Mouse (Mus musculus): ENCODE results near the gene Slc25a27. TPM values are rescaled to one million over a fixed set of nuclear protein-coding genes. Genes with fewer than 3 reads are reported as not detected.
A peak's percentile ranks its signal among the peaks of the same experiment; 100 is the strongest.

Slc25a27 gene
- polyA plus RNA-seq, 1 experiment from 2014 or later = 10.4 TPM

DNA sequence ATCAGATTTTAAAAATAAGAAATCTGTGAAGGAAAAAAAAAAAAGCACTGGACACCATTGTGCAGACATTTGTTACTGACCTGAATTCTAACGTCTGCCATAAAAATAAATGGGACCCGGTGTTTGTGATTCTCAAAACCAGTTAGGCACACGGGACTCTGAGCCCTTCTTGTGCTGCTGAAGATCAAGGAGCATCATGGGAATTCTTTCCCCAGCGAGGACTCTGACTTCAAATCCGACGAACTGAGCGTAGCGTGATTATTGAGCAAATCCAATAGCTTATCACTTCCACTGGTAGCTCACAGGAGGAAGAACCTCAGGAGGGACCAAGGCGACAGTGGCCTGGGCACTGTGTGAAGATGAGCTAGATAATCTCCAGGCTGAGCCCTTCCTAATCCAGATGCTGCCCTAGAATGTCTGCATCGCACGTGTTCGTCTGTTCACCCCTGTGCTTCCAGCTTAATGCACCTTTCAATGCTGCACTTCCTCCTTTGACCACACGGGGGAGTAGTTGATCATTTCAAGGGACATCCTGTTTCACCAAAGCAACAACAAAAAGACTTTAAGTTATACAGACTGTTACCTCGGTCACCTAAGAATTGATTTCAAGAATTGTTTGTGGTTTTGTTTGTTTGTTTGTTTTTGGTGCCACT, 32.1 kb upstream of the Slc25a27 start:
- no peak overlapping the region for H3K4me2 ChIP-seq (ENCODE audit: low read depth, low read length)
- no peak overlapping the region for H3K27ac ChIP-seq (ENCODE audit: low read length)
- no peaks in the 10 kb centered on the region for H3K36me3 ChIP-seq (ENCODE audit: control insufficient read depth, insufficient read depth, low read length)
- no peak overlapping the region for H3K9ac ChIP-seq (ENCODE audit: low read depth, low read length)
- 37% methylated on average over 14 of the region's 14 CpGs for WGBS
- H3K9me3 ChIP-seq (ENCODE audit: control insufficient read depth, low read length) = no peaks in the 10 kb centered on the region
- H3K4me1 ChIP-seq (ENCODE audit: control insufficient read depth, insufficient read depth, low read length) = no peaks in the 10 kb centered on the region
- H3K4me3 ChIP-seq (ENCODE audit: low read length) = no peak overlapping the region
- H3K27me3 ChIP-seq (replicated peaks; ENCODE audit: control insufficient read depth, insufficient read depth, low read length) = no peaks in the 10 kb centered on the region
- ATAC-seq = no peak

DNA sequence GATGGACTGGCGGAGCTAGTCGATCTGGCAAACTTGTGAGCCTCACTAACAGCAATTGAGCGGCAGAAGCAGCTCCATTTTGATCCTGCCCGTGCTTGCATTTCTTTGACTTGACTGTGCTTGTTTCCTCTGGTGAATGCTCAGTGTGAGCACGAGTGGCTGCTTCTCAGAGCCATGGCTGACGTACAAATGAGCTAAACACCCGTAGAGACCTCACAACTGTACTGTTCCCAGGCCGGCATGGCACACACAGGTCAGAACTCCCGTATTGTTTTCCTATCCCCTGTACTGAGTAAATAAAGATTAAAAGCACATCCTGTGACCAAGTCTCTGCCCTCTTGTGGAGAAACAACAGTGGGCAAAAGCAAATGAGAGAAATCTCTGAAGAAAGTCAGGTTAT, 22.6 kb upstream of the Slc25a27 start:
- Histone ChIP-seq H3K27ac (ENCODE audit: low read length) (no peak overlapping the region), H3K4me3 (ENCODE audit: low read length) (no peak overlapping the region), H3K4me2 (ENCODE audit: low read depth, low read length) (no peak overlapping the region), H3K27me3 (replicated peaks; ENCODE audit: control insufficient read depth, insufficient read depth, low read length) (no peaks in the 10 kb centered on the region), H3K9ac (ENCODE audit: low read depth, low read length) (no peak overlapping the region), H3K36me3 (ENCODE audit: control insufficient read depth, insufficient read depth, low read length) (no peaks in the 10 kb centered on the region), H3K9me3 (ENCODE audit: control insufficient read depth, low read length) (no peaks in the 10 kb centered on the region), H3K4me1 (ENCODE audit: control insufficient read depth, insufficient read depth, low read length) (no peaks in the 10 kb centered on the region)
- ATAC-seq = no peak
- WGBS = 79% methylated on average over 9 of the region's 9 CpGs

DNA sequence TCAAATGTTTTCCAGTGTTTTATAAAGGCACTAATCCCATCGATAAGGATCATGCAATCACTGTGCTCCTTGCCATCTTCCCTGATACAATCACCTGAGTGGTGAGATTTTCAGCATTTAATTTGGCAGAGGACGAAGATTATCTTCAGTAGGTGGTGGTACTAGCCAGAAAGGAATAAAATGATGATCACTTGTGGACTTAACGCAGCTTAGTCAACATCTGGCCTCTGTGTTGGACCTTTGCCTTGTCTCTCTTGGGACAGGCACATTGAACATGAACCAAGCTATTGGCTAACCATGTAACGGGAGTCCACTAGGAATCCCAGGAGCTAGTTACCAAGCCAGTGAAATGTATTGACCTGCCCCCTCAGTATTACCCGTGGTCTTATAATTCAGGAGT, 17.6 kb upstream of the Slc25a27 start:
- H3K4me1 ChIP-seq (ENCODE audit: control insufficient read depth, insufficient read depth, low read length) = no peaks in the 10 kb centered on the region
- no peak overlapping the region for H3K4me3 ChIP-seq (ENCODE audit: low read length)
- WGBS = 93% methylated on average over 5 of the region's 5 CpGs
- no peaks in the 10 kb centered on the region for H3K9me3 ChIP-seq (ENCODE audit: control insufficient read depth, low read length)
- no peak for ATAC-seq
- H3K36me3 ChIP-seq (ENCODE audit: control insufficient read depth, insufficient read depth, low read length) = no peaks in the 10 kb centered on the region; the same call in 1 of the 2 replicates
- no peak overlapping the region for H3K4me2 ChIP-seq (ENCODE audit: low read depth, low read length)
- no peaks in the 10 kb centered on the region for H3K27me3 ChIP-seq (replicated peaks; ENCODE audit: control insufficient read depth, insufficient read depth, low read length)
- H3K27ac ChIP-seq (ENCODE audit: low read length) = no peak overlapping the region
- no peak overlapping the region for H3K9ac ChIP-seq (ENCODE audit: low read depth, low read length)

DNA sequence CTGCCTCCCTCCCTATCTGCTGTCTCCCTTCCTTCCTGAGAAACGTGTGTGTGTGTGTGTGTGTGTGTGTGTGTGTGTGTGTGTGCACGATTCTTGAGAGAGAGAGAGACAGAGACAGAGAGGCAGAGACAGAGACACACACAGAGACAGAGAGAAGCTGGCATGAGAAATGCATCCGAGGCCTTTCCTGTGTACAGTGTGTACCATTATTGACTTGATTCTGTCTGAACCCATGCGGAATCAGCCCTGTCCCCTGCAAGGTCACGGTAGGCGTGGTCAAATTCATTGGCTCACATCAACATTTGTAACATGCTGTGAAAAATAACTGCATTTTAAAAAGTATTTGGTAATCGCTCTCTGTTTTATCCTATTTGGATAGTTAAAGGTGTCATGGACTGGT, 17.1 kb upstream of the Slc25a27 start:
- no peak overlapping the region for H3K27ac ChIP-seq (ENCODE audit: low read length)
- no peak overlapping the region for H3K4me3 ChIP-seq (ENCODE audit: low read length)
- no peak overlapping the region for H3K9ac ChIP-seq (ENCODE audit: low read depth, low read length)
- ATAC-seq = no peak
- H3K4me2 ChIP-seq (ENCODE audit: low read depth, low read length) = no peak overlapping the region
- H3K27me3 ChIP-seq (replicated peaks; ENCODE audit: control insufficient read depth, insufficient read depth, low read length) = no peaks in the 10 kb centered on the region
- 90% methylated on average over 7 of the region's 7 CpGs for WGBS
- no peaks in the 10 kb centered on the region; the same call in 1 of the 2 replicates for H3K36me3 ChIP-seq (ENCODE audit: control insufficient read depth, insufficient read depth, low read length)
- no peaks in the 10 kb centered on the region for H3K9me3 ChIP-seq (ENCODE audit: control insufficient read depth, low read length)
- H3K4me1 ChIP-seq (ENCODE audit: control insufficient read depth, insufficient read depth, low read length) = no peaks in the 10 kb centered on the region

DNA sequence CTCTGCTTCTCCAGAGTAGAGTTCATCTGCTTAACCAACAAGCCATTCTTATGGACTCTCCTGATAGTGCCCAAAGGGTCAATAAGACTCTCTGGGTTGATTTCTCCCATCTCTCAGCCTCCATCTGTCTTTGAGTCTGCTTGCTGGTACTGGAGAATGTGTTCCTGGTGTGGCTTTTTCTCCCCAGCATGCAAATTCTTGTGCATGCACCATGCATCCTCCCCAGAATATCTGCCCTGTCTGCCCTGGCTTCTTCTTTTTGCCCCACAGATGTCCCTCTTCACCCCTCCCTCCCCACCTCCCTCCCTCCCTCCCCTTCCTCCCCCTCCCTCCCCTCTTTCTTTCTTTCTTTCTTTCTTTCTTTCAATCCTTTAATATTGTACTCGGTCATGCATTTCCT, 10.3 kb upstream of the Slc25a27 start:
- Histone ChIP-seq H3K36me3 (ENCODE audit: control insufficient read depth, insufficient read depth, low read length) (no peaks in the 10 kb centered on the region; the same call in 1 of the 2 replicates), H3K9me3 (ENCODE audit: control insufficient read depth, low read length) (no peaks in the 10 kb centered on the region), H3K27ac (ENCODE audit: low read length) (no peak overlapping the region), H3K27me3 (replicated peaks; ENCODE audit: control insufficient read depth, insufficient read depth, low read length) (no peaks in the 10 kb centered on the region), H3K9ac (ENCODE audit: low read depth, low read length) (no peak overlapping the region), H3K4me2 (ENCODE audit: low read depth, low read length) (no peak overlapping the region), H3K4me1 (ENCODE audit: control insufficient read depth, insufficient read depth, low read length) (no peaks in the 10 kb centered on the region), H3K4me3 (ENCODE audit: low read length) (no peak overlapping the region)
- no peak for ATAC-seq
- WGBS = 32% methylated on average over 1 of the region's 1 CpGs

DNA sequence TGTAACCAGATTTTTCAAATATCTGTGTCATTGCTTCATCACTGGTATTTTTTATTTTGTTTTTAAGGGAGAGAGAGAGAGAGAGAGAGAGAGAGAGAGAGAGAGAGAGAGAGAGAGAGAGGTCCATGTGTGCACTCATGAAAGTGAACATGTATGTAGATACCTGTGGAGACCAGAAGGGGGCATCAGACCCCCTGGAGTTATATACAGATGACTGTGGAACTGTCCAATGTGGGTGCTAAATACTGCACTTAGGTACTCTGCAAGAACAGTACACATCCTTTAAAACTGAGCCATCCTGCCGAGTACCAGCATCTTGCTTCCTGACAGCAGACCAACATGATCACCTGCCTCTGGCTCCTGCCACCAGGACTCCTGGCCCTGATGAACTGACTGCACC, 9.2 kb upstream of the Slc25a27 start:
- H3K4me1 ChIP-seq (ENCODE audit: control insufficient read depth, insufficient read depth, low read length) = no peaks in the 10 kb centered on the region
- H3K4me3 ChIP-seq (ENCODE audit: low read length) = no peak overlapping the region
- no peaks in the 10 kb centered on the region; the same call in 1 of the 2 replicates for H3K36me3 ChIP-seq (ENCODE audit: control insufficient read depth, insufficient read depth, low read length)
- ATAC-seq = no peak
- H3K27ac ChIP-seq (ENCODE audit: low read length) = no peak overlapping the region
- H3K27me3 ChIP-seq (replicated peaks; ENCODE audit: control insufficient read depth, insufficient read depth, low read length) = no peaks in the 10 kb centered on the region
- H3K4me2 ChIP-seq (ENCODE audit: low read depth, low read length) = no peak overlapping the region
- H3K9me3 ChIP-seq (ENCODE audit: control insufficient read depth, low read length) = no peaks in the 10 kb centered on the region
- 86% methylated on average over 1 of the region's 1 CpGs for WGBS
- no peak overlapping the region for H3K9ac ChIP-seq (ENCODE audit: low read depth, low read length)

DNA sequence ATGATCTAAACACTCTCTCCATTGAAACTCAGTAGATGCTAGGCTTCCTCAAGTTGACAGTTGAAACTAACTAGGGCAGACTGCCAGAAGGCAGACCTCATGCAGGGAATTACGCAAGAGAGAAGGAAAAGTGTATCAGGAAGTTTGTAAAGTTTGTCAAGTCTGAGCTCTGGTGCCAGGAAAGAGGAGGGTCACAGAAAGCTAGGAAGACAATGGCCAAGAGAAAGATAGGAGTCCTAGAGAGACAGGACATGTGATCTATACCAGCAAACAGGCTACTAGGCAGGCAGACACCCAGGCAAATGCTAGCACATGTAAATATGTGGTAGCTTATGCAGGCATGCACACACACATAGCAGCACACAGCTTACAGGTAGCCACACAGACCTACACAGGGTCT, 8.2 kb upstream of the Slc25a27 start:
- no peaks in the 10 kb centered on the region for H3K4me1 ChIP-seq (ENCODE audit: control insufficient read depth, insufficient read depth, low read length)
- H3K36me3 ChIP-seq (ENCODE audit: control insufficient read depth, insufficient read depth, low read length) = no peaks in the 10 kb centered on the region; the same call in 1 of the 2 replicates
- no peaks in the 10 kb centered on the region for H3K9me3 ChIP-seq (ENCODE audit: control insufficient read depth, low read length)
- no peak overlapping the region for H3K4me2 ChIP-seq (ENCODE audit: low read depth, low read length)
- no peaks in the 10 kb centered on the region for H3K27me3 ChIP-seq (replicated peaks; ENCODE audit: control insufficient read depth, insufficient read depth, low read length)
- peak; percentile 21; the same call in 1 of the 2 replicates for ATAC-seq
- H3K9ac ChIP-seq (ENCODE audit: low read depth, low read length) = no peak overlapping the region
- H3K27ac ChIP-seq (ENCODE audit: low read length) = no peak overlapping the region
- no peak overlapping the region for H3K4me3 ChIP-seq (ENCODE audit: low read length)
- WGBS = 53% methylated on average over 1 of the region's 1 CpGs

DNA sequence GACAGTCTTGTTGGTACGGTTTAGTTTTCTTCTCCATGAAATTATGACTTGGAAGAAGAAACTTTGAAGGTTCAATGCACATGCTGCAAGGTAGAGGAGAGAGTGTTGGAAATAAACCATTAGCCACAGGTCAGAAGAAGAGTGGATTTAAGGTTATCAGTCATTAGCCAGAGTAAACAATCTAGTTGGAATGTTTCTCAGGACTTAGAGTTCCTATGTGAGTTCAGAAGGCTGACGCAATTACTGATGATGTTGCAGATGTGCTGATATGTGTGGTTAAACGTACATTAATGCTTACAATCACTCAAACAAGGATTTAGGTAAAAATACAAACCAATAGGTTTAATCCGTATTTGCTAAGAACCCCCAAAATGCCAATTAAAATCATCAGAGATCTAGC, 4.9 kb upstream of the Slc25a27 start:
- WGBS = 48% methylated on average over 4 of the region's 4 CpGs
- Histone ChIP-seq H3K9me3 (ENCODE audit: control insufficient read depth, low read length) (no peaks in the 10 kb centered on the region), H3K4me1 (ENCODE audit: control insufficient read depth, insufficient read depth, low read length) (peaks cover 10% of the 10 kb centered on the region; the same call in 1 of the 2 replicates), H3K36me3 (ENCODE audit: control insufficient read depth, insufficient read depth, low read length) (no peaks in the 10 kb centered on the region), H3K4me3 (ENCODE audit: low read length) (no peak overlapping the region), H3K27ac (ENCODE audit: low read length) (no peak overlapping the region), H3K27me3 (replicated peaks; ENCODE audit: control insufficient read depth, insufficient read depth, low read length) (no peaks in the 10 kb centered on the region), H3K4me2 (ENCODE audit: low read depth, low read length) (no peak overlapping the region), H3K9ac (ENCODE audit: low read depth, low read length) (no peak overlapping the region)
- no peak for ATAC-seq

DNA sequence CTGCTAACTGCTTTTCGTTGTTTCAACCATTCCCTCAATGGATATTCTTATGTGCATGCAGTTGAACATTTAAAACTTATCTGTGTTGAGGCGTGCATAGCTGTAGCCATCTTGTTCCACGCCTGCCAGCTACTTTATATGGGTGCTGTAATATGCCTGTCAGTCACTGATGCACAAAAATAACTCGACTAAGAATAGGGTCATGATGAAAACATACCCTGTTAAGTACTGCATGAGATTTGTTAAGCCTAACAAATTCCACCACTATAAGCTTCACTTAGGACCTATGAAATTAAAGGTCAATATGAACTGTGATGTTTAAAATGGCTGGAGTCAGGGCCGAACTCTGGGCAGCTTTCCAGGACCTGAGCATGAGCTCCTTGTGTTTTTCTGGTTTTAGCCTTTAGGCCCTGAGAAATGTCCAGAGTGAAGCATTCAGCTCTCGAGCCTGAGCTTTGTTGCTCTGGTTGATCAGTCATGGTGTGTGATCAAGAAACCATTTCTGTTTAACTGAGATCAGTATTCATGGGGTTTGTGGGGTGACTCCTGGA, 2.2 kb upstream of the Slc25a27 start:
- Histone ChIP-seq H3K27me3 (replicated peaks; ENCODE audit: control insufficient read depth, insufficient read depth, low read length) (no peaks in the 10 kb centered on the region), H3K9me3 (ENCODE audit: control insufficient read depth, low read length) (no peaks in the 10 kb centered on the region), H3K4me1 (ENCODE audit: control insufficient read depth, insufficient read depth, low read length) (peaks cover 15% of the 10 kb centered on the region; the same call in 1 of the 2 replicates), H3K4me3 (ENCODE audit: low read length) (no peak overlapping the region), H3K9ac (ENCODE audit: low read depth, low read length) (no peak overlapping the region), H3K36me3 (ENCODE audit: control insufficient read depth, insufficient read depth, low read length) (no peaks in the 10 kb centered on the region), H3K27ac (ENCODE audit: low read length) (no peak overlapping the region), H3K4me2 (ENCODE audit: low read depth, low read length) (no peak overlapping the region)
- ATAC-seq = no peak
- WGBS = 69% methylated on average over 6 of the region's 6 CpGs
